Mouse (Mus musculus) adrenal gland, adult 8-10 months (tissue): Measurements from ENCODE around the gene Tet3. TPM values are rescaled to one million over a fixed set of nuclear protein-coding genes. Genes with fewer than 3 reads are reported as not detected.
A peak's percentile ranks its signal among the peaks of the same experiment; 100 is the strongest.

Source experiments
- DNase-seq: peaks from one replicate; pipeline ENCODE4 v3.0.0; 2022
- total RNA-seq, 4 experiments: library from RNA; stranded (reverse); gene quantifications; 2 replicates each; pipeline ENCODE4 v1.2.4; 2022

Gene Tet3
- total RNA-seq, 4 experiments from 2014 or later, result 24.3 to 40.5 (median 35.3) TPM

DNA sequence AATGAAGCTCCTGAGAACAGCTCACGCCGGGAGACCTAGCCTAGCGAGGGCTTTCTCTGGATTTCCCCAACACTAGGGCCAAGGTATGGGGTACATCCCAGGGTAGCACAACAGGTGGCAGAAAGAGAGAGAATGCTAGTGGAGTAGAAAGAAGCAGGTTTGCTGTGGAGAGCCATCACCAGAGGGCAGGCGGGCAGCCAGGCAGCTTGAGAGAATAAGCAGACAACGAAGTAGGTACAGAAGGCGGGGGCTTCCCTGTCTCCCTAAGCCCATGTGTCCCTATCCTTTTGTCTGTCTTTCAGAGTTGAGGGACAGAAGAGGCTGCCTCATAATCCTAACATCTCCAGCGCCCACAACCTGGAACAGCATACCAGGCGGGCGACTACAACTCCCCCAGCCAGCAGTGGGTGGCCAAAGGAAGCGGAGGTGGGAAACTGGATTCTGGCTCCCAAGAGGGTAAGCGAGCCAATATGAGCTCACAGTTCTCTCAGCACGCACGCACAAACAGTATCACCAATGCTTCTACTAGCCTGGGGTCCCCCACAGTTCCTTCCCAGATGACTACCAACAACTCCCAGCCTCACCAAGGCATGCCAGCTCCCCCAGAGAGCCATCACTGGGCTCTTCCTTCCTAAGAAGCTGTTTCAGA is 19.6 kb downstream of the Tet3 start:
- no peak for DNase-seq

DNA sequence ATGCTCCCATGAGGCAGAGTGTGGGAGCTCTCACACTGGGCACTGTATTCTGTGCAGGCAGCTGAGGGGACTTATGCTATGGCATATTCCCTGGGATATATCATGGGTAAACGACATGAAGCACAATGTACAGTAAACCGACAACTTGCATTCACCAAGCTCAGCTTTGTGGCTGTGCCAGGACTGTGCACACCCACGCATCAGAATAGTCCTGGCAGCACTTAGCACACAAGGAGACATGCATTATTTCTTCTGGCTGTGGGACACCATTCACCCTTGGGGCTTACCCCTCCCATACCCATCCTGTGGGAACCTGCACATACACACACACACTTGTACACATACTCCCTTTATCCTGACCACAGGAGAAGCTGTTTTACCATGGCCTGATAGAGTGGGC is 20.3 kb downstream of the Tet3 start:
- no peak for DNase-seq

DNA sequence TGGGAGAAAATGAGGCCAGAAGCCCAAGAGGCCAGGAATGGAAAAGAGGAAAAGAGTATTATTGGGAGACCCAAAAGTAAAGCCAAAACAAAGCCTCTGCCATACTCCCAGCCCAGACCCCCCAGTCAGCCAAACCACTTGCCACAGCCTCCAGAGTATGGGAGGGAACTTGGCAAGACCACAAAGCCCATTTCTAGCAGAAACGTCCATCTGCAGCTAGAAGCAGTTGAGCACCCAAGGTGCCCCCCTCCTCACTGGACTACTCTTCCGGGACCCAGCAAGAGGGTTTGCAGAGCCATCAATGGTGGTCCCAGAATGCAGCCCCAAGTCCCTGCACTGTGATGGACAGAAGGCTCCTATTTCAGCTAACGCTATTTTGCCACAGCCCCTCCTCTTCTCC is 21.1 kb downstream of the Tet3 start:
- no peak for DNase-seq

DNA sequence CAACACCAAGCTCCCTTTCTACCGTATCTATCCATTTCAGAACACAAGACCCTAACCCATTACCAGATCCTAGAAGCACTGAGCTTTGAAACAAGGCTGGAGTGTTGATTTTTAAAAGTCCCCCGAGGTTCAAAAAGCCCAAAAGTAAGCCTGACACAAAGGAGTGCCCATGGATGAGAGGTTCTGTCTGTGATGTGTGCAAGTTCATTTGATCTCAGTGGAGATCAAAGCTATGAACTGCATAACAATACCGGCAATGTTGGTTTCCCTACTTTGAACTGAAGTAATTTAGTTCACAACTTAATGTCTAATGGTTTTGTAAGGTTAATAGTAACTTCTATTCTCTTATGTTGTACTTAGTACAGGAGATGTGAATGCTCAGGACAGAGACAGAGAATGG is 21.7 kb downstream of the Tet3 start:
- DNase-seq, result no peak

- no peak for DNase-seq
Measured at GRCm38 (mm10) chr6:83436547-83436946, 22.3 kb downstream of the Tet3 start.

DNA sequence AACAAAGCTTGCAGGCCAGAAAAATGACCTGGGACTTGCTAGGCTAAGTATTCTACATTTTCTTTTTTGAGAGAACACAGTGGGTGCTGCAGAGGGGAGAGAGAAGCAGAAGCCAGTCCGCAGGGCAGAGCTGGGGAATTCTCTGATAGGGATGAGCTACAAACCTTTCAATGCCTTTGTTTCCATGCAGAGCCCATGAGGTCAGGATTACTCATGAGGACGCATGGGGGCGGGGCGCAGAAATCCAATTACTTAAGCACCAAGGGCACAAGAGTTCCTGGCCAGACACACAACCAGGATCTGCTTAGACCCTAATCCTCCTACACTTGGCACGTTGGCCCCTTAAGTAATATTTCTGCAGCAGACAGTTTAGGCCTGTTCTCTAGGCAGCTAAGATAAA is 23.7 kb downstream of the Tet3 start:
- peak; percentile 84 for DNase-seq

DNA sequence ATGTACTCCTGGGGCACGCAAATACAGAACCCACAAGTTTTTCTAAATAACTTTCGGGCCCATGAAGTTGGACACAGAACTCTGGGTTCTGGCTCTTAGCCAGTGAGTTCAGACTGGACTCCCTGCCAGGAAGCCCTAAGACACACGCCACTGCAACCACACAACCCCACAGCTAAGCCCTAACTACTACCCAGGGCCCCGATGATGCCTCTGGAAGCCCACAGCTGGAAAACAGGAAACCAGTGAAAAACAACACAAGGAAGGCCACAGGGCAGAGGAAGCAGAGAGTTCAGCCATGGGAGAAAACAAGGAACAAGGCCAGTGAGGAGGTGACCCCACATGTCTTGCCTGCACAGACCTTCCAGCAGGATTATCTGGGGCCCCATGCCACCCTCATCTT is 25.3 kb downstream of the Tet3 start:
- no peak for DNase-seq

GRCm38 (mm10) chr6:83432966-83433365 is 25.9 kb downstream of the Tet3 start:
- DNase-seq, result no peak

DNA sequence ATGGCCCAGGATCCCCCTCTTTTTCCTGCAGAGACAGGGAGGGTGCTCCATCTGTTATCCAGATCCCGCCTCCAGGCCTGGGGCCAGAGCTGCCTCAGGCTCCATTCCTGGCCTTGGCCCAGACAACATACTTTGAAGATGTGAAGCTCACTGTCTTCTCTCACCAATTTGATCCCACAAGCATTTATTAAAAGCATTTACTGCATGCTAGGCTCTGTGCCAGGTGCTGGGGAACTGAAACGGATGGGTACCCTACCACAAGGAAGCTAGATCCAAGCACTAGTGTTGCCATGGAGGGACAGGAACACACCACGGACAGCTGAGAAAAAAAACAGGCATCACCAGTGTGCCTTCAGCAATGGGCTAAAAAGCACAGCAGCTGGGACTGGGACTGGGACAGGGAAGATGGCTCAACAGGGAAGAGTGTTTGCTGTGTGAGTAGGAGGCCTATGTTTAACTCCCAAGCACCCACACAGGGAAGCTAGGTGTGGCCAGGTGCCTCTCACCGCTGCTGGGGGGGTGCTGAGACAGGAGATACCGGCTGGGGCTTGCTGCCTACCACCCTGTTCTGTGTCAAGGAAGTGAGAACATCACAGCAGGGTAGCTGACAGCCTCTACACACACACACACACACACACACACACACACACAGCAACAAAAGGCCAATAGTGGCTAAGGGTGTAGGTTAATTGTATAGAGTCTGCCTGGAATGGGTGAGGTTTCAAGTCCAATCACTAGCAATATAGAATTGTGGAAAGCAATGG is 30.7 kb downstream of the Tet3 start:
- no peak for DNase-seq

DNA sequence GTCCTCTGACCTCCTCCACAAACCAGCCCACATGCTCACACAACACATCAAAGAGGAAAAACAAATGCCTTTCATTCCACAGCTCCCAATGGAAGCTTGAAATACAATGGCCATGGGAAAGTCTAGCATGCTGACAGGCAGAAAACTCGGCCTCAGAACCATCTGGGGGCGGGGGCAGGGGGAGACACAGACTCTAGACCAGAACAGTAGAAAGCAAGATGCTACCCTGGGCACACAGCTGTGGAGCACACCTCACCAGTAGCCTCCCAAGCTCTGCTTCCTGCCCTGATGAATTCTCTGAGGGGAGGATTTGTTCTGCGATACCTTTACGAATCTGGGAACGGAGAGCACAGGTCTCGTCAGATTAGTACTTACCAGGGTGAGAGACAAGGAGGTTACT is 31.4 kb downstream of the Tet3 start:
- DNase-seq, result no peak

DNA sequence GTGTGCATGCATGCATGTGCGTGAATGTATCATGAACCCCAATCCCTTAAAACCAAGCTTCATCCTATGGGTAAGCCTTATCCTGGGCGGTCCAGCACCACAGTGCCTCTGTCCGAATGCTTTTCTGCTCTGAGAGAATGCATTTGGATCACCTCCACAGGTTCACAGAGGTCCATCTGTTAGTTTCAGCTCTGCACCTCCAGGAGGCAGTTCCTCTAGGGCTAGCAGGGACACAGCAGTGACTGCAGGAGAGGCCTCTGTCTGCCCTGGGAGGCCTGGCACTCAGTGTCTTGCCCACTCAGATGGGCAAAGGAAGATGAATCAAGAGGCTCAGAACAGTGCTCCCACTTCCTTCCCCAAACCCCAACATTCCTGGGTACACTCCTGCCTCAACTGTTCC is 32.3 kb downstream of the Tet3 start:
- no peak for DNase-seq

DNA sequence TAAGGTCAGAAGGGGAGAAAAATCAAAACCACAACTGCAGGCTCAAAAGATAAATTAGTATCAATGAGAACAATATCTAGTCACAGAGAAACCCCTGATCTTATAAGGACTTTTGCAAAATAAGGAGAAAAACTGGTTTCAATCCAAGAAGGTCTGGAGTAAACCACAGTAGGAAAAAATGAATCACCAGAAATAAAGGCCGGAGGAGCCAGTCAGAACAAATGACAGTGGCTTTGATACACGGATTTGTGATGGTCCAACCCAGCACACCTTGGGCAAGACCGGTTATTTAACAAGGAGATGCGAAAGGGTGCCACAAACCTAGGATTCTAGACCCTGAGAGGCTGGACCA is 34.9 kb downstream of the Tet3 start:
- no peak for DNase-seq

- DNase-seq, result no peak
Measured at GRCm38 (mm10) chr6:83423400-83424052, 35.4 kb downstream of the Tet3 start.

GRCm38 (mm10) chr6:83421866-83422649 is 36.8 kb downstream of the Tet3 start:
- DNase-seq, result peak; percentile 74

DNA sequence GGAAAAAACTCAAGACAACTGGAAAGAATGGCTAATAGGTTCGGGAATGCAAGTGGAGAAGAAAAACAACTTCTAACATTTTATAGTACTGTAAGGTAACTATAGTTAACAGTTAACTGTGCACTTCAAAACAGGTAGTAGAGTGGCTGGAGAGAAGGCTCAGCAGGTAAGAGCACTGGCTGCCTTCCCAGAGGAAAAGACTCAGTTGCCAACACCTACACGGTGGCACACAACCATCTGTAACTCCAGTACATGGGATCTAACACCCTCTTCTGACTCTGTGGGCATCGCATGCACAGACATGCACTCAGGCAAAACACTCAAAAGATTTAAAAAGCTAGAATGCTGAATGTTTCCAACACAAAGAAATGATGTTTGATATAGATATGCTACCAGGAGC is 39.4 kb downstream of the Tet3 start:
- no peak for DNase-seq

DNA sequence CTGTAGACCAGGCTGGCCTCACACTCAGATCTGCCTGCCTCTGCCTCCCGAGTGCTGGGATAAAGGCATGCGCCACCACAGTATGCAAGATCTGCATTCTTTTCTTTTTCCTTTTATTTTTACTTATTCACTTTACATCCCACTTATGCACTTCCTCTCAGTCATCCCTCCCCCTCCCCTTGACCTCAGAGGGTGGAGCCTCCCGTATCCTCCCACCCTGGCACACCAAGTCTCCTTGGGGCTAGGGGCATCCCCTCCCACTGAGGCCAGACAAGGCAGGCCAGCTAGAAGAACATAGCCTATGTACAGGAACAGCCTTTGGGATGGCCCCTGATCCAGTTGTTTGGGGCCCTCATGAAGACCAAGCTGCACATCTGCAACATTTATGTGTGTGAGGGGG is 41.4 kb downstream of the Tet3 start:
- no peak for DNase-seq

DNA sequence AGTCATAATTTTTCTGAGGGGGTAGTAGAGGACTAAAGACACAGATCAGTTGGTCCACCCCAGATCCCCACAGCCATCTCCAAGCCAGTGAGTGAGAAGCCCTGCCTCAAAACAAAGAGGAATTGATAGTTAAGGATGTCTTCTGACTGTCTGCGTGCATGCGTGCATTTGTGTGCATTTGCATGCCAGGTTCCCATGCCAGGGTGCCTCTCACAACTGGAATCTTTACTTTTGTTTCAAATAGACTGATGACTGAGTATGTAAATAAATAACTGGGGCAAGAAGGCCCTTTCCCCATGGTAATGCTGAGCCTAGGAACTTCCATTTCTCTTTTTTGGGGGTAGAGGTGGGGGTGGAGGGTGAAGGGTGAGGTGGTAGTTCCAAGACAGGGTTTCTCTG is 41.8 kb downstream of the Tet3 start:
- DNase-seq, result no peak

GRCm38 (mm10) chr6:83416261-83417103 is 42.4 kb downstream of the Tet3 start:
- no peak for DNase-seq

GRCm38 (mm10) chr6:83415356-83415940 is 43.4 kb downstream of the Tet3 start:
- DNase-seq, result no peak

- no peak for DNase-seq
Measured at GRCm38 (mm10) chr6:83414601-83415355, 44.1 kb downstream of the Tet3 start.

- no peak for DNase-seq
Measured at GRCm38 (mm10) chr6:83413686-83414085, 45.2 kb downstream of the Tet3 start.
